Mouse (Mus musculus) midbrain, embryonic 10.5 days (tissue): Measurements from ENCODE around the gene Cyp26a1. TPM values are rescaled to one million over a fixed set of nuclear protein-coding genes. Genes with fewer than 3 reads are reported as not detected.

Source experiments
- polyA plus RNA-seq: library from polyadenylated mRNA; unstranded; fragments of >200 nt; fragmentation: Nextera tagmentation; extraction: Ambion mirVana; gene quantifications from 2 replicates; pipeline ENCODE4 v1.2.1, GENCODE M21; 2016

Gene Cyp26a1
- polyA plus RNA-seq, 1 experiment from 2014 or later = 3.2 TPM

Other genes with a start within 250 kb of the Cyp26a1 start
- gene Exoc6, start 147.4 kb upstream of the Cyp26a1 start, polyA plus RNA-seq = 7.6 and 7.9 TPM in 2 replicates
- 0.89 TPM in 1 of 2 replicates, not detected in the other for gene Cyp26c1, start 12.2 kb upstream of the Cyp26a1 start, polyA plus RNA-seq